Mouse (Mus musculus) MEL-GATA-1-ER (cell line): ENCODE measurements around the gene Ap1s1.

Experiments used
- DNase-seq: peaks from one replicate; pipeline ENCODE4 v3.0.0-alpha.2; 2012; ENCODE audit warnings: low read depth; ENCODE audit errors: extremely low read depth

Ap1s1 gene

DNA sequence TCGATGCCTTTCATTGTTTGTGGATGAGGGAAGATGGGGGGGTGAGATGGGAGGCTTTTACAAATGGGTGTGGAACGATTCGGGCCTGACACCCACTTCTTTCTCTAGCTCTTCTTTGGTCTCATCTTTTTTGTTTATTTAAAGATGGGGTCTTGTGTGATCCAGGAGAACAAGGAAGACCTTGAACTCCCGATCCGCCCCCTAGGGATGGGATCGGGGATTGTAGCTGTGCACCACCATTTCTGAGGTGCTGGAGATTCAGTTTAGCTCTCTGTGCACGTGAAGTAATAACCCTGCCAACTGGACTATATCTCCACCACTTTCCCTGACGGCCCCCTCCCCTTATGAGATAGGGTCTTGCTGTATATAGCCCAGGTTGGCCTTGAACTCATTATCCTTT lies 20.0 kb upstream of the Ap1s1 start:
- DNase-seq: no peak

DNA sequence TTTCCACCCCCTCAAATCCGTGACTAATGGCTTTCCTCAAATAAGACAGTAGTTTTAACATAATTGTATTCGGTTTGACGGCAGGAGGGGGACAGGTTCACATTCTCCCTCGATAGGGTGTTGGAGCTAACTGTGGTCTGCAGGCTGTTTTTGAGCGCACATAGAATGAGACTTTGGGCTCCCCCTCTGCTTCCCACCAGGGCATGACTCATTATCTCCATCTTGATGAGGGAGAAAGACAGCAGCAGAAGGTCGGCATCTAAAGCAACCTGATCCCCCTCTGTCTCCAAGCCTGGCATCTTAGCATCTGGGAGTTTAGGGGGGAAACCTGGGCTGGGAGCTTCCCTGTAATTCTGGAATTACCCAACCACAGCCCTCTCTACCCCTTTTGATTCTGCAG lies 19.5 kb upstream of the Ap1s1 start:
- no peak for DNase-seq

DNA sequence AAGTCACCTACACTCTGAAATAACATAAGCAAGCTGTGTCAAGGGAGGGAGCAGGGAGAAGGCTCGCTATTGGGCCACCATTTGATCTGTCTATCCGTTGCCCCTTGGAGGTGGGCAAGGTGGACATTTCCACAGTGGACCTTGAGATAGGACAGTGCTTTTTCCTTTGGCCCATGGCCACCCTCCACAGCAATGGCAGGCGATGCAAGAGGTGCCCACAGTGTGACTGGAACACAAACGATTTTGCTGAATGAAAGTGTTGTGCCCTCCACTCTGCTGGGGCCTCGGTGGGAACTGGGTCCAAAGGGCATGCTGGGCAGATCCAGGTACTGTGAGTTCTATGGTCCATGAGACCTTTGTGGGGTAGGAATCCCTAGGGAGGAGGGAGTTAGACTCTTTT lies 16.7 kb upstream of the Ap1s1 start:
- DNase-seq: no peak

DNA sequence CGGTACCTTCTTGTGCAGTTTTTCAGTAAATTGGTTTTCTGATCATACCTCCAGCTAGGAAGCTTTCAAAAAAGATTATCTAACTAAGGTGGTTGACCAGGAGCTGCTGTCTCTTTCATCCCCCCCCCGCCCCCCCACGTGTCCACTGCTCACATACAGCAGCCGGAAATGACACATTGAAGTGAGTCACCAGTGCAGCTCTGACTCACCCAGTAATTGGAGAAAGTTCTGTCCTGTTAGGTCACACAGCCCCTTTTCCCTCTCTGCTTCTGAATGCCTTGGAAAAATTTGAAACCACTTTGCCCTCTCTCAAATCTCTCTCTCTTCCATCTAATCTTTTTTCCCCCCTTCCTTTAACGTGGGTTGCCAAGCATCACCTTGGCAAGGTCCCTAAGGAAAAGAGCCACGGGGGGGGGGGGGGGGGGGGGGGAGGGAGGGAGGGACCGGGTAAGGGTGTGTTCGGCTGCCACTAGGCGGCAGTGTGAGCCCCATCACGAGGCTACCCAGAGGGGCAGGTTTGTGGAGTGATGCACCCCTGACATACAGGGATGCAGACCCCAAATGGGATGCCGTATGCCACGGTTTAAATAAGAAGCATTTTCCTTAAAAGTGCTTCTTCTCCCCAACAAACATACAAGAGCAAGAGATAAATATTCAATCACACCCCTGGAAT lies 16.0 kb upstream of the Ap1s1 start:
- peak; percentile 56 for DNase-seq

DNA sequence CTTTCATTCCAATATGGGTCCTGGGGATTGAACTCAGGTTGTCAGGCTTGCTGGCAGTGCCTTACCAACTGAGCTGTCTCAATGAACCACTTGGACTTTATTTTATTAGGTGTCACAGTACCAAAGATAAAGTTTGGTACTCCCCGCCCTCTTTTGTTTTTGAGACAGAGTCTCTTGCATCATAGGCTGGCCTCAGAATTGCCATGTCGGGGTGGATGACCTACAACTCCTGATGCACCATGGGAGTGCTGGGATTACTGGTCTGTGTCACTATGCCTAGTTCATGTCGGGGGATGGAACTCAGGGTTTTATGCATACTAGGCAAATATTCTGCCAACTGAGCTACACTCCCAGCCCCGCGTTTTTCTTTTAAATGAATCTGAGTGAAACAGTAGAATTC lies 8.9 kb upstream of the Ap1s1 start:
- DNase-seq: no peak

DNA sequence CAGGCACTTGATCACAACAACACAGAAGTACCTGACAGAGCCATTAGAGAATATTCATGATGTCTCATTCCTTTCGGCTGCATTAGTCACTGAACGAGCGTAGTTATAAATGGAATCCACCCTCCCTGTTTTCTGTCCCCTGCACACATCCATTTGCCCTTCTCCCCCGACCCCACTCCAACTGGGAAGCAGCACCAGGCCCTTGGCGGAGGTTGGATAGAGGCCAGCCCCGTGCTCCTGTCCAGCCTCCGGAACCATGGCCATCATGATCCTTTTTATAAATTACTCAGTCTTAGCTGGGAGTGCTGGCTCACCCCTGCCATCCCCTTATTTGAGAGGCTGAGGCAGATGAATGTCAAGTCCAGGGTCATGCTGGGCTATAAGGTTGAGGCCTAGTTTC lies 8.4 kb upstream of the Ap1s1 start:
- DNase-seq: no peak

DNA sequence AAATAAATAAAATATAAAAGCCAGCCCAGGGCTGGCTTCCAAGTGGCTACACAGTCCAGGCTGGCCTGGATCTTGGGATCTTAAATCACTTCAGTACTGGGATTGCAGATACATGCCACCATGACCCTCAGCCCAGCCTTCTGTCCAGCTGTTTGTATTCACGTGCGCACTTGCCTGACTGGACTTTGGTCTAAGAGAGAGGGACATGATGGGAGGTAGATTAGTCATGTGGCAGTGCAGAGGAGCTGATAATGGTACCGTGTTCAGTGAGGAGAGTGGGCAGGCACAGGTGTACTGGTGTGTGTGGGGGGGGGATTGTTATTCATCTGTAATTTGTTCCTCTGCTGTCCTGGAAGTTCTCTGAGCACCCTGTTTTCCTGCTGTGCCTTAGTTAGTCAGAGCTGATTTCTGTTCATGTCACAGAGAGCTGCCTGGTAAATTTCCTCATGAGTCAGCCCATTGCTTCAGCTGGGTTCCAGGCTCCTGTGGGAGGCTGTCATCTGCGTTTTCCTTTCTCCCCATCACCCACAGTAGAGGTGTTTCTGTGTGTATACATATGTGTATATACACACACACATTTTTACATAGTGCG lies 6.1 kb upstream of the Ap1s1 start:
- DNase-seq: no peak

DNA sequence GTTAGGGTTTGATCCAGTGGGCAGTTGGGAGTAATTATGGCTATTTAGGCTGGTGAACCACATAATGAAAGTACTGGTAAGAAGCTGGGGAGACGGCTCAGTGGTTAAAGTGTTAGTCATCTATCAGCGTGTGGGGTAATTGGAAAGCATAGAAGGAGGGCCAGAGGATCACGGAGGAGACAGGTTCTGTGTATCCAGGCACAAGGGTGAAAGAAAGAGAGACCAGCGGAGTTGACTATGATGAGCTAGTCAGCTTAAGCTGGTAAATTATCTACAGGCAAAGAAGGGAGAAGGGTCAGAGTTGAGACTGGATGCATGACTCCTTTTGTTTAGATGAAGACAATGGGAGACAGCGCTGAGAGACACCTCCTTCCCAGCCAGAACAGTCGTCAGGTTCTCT lies 5.2 kb upstream of the Ap1s1 start:
- no peak for DNase-seq

DNA sequence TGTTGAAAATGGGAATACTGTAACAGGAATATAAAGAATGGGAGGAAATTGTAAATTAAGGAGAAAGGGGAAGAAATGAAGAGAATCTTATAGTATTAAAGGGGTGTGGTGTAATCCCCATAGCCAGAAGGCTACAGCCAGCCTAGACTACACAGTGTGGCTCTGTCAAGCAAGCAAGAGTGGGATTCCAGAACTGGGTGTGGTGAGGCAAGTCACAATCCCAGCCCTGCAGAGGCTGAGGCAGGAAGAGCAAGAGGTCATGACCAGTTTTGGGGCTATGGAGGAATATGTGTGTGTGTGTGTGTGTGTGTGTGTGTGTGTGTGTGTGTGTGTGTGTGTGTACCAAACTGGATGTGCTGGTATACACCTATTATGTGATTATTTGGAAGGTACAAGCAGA lies 1.1 kb upstream of the Ap1s1 start:
- DNase-seq: no peak

DNA sequence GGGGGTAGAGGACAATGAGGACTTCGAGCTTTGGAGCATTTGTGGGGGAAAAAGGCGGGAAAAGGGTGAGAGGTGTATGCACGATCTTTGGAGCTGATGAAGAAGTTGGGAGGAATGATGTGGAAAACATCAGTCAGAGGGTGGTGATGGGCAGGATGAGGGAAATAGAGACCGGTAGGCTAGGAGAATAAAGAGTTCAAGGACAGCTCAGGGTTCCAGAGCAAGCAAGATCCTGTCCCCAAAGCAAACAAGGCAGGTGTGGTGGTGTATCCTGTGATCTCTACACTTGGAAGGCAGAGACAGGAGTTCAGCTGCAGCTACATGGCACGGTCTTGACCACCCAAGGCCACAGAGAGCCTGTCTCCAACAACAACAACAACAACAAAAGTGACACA lies 386 bp upstream of the Ap1s1 start:
- DNase-seq: no peak

DNA sequence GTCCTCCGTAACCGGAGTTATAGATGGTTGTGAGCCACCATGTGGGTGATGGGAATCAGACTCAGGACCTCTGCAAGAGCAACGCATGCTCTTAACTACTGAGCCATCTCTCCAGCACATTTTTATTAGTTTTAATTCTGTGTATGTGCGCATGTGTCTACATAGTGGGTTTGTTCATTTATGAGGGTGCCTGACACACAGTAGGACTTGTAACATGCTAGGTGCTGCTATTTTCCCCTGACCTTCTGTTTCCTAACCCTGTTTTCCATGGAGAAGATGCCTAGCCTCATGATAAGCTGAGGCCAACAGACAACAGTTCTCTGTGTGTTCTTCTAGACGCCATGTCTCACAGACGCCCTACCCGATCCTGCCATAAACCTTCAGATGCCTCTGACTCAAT lies 1.9 kb downstream of the Ap1s1 start:
- no peak for DNase-seq

DNA sequence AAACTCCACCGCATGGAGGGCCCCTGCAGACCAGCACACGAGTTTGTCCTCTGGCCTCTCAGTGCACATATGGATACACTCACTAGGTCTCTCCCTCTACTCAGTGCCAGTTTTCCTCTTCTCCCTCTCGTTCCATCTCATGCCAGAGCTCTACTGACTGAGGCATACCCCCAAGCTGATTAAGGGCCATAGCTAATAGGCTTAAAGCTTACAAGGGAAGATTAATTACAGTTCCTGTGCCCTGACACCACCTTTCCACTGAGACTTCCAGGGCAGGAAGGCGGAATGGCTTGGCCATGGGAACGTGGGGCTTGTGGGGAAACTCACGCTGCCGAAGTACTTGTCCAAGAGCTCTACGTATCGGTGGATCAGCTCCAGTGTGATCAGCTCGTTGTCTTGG lies 4.5 kb downstream of the Ap1s1 start:
- DNase-seq: no peak

DNA sequence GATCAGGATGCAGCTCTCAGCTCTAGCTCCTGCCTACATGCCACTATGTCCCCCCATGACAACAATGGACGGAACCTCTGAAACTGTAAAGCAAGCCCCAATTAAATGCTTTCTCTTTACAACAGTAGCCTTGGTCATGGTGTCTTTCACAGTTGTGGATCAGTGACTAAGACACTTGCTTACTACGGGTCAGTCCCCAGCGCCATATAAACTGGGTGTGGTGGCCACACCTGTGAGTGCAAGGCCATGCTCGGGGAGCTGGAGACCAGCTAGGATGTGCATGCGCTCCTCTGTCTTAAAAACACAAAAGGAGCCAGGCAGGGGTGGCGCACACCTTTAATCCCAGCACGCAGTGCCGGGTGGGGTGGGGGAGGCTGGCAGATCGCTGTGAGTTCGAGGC lies 6.5 kb downstream of the Ap1s1 start:
- no peak for DNase-seq

DNA sequence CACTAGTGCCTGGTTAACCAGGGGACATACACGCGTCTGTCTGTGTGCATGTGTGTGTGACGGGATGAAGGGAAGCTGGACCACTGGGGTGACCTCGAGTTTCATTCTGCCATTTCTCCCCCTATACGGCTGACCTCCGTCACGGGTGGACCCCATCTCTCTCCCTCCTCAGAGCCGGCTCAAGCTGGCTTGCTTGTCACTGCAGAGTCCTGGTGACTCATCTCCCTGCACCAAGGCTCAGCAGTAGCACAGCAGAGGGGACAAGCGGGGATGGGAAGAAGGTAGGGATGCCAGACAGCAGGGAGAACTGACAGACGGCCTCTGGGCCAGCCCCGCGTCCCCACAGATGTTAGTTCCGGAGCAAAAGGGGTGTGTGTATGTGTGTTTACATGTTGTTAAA lies 9.7 kb downstream of the Ap1s1 start:
- DNase-seq: no peak

DNA sequence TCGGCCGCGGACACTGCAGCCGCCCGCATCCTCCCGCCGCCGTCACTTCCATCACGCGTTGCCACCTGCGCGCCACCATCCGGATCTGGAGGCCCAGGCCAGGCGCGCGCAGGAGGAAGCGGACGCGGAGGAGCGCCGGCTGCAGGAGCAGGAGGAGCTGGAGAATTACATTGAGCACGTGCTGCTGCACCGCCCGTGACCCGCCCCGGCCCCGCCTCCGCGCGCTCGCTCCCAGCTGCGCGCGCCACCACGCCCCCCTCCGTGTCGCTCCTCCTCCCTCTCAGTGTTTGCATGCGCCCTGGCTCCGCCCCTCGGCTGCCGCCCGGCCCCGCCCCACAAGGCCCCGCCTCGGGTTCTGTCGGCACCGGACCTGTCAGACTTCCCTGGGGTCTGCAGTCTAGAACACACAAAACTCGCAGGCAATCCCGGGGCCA lies 13.3 kb downstream of the Ap1s1 start:
- DNase-seq: peak; percentile 72

DNA sequence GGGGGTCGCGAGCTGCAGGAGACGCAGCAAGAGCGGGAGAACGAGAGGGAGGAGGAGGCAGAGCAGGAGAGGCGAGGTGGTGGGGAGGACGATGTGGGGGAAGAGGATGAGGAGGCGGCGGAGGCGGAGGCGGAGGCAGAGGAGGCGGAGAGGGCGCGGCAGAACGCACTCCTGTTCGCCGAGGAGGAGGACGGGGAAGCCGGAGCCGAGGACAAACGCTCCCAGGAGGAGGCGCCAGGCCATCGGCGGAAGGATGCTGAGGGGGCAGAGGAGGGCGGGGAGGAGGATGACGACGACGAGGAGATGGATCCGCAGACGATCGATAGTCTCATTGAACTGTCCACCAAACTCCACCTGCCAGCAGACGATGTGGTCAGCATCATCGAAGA lies 13.9 kb downstream of the Ap1s1 start:
- DNase-seq: peak; percentile 31

DNA sequence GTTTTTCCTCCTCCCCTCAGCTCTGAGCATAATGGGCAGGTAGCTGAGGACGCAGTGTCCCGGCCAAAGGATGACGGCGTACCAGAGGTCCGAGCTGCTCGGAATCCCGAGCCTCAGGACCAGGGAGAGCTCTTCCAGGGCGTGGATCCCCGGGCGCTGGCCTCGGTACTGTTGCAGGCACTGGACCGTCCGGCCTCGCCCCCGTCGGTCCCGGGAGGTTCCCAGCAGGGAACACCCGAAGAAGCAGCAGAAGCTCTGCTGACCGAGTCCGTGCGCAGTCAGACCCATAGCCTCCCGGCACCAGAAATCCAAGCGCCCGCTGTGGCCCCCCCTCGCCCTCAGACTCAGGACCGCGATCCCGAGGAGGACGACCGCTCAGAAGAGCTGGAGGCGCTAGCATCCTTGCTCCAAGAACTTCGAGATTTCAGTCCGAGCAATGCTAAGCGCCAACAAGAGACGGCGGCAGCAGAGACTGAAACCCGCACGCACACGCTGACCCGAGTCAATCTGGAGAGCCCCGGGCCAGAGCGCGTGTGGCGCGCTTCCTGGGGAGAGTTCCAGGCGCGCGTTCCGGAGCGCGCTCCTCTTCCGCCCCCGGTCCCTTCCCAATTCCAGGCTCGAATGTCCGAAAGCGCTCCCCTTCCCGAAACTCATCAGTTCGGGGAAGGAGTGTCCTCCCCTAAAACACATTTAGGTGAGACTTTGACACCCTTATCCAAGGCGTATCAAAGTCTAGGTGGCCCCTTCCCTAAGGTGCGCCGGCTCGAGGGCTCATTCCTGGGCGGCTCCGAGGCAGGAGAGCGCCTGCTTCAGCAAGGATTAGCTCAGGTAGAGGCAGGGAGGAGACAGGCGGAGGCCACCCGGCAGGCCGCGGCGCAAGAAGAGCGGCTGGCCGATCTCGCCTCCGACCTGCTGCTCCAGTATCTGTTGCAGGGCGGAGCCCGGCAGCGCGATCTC lies 14.6 kb downstream of the Ap1s1 start:
- no peak for DNase-seq

DNA sequence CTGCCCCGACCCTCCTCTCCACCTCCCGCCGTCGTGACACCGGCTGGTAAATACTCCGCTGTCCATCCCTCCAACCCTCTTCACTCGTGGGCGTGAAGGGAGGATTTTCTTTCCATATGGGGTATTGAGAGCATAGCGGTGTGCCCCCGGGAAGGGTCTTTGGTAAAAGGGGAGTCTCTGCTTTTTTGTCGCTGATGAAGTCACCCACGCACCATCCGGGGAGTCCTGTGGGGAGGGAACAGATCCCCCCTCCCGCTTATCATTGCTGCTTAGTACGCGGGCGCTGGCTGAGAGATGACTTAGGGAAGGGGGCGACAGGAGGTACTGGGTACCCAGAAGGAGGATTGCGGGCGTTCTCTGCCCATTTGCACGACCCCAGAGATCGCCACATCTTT lies 15.5 kb downstream of the Ap1s1 start:
- no peak for DNase-seq

DNA sequence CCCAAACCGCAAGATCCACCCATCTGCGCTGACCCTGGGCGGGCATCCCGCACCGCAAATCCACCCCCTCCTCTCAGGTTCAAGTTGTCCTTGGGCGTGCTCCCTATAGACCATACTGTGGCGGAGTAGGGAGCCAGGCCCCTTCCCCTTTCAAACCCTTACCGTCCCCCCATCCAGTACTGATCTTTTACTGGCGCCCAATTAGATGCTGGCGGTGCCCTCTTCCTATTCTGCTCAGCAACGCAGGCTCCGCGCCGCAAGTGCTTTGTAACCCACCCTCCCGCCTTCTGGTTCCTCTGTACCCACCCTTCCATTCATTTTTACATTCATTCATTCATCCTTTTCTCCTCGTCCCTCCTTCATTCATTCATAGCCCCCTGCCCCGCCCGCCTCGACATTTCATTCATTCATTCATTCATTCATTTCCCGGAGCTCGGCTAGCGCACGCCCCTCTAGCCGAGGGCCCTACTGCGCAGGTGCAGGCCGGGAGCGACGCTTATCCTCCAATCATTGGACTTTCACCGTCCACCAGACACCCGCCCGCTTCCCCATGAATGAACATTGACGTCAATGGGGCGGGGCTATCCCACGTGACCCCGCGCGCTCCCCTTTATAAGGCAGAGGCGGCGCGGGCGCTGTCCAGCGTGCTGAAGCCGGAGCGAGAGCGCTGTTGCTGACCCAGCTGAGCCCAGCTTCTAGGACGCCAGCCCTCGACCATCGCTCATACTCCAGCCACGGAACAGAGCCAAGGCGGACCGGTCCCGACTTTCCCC lies 16.1 kb downstream of the Ap1s1 start:
- DNase-seq: peak; percentile 69

DNA sequence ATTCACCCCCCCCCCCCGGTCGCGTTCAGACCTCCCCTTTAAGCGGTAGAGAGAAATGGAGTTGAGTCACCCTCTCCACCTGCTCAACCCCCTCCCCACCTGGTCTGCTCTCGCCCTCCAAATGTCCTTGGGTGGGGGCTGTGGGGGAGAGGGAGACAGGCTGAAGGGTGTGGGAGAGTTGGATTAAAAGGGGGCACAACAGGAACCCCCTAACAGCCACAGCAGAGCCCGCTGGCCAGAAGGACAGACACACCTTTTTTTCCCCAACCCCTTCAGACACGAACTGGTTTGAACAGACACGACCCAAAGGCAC lies 16.7 kb downstream of the Ap1s1 start:
- DNase-seq: no peak

DNA sequence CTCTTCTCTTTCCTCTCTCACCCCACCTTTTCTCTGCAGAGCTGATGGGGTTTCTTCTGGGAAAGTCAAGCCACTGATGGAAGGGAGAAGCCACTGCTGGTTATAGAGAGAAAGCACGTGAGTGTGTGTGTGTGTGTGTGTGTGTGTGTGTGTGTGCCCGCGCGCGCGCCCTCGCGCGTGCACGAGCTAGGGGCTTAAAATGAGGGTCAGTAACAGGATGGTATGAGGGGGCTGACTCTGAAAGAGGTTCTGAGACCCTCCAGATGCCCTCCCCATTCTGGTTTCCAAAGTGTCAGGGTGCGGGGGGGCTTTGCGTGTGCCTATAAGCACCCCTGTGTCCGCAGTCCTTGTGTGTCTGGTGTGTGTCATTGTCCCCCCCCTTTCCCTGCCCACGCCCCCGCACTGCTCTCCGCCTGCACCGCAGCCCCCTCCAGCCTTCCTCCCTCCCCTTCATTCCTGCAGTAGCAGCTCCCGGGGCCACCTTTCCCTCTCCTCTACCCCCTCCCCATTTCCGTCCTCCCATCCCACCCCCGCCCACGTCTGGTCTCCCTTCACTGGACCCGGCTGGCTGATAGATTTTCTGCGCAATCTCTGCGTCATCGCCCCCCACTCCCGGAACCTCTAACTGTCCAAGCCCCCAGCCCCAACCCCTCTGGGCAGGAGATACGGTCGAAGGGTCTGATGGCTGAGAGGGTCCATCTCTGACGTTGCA lies 17.2 kb downstream of the Ap1s1 start:
- no peak for DNase-seq
